Mouse (Mus musculus): ENCODE measurements around the gene Olfm1. TPM values are rescaled to one million over a fixed set of nuclear protein-coding genes. Genes with fewer than 3 reads are reported as not detected.
A peak's percentile ranks its signal among the peaks of the same experiment; 100 is the strongest.

Olfm1 gene
- polyA plus RNA-seq, 1 experiment, result 2.1 TPM

DNA sequence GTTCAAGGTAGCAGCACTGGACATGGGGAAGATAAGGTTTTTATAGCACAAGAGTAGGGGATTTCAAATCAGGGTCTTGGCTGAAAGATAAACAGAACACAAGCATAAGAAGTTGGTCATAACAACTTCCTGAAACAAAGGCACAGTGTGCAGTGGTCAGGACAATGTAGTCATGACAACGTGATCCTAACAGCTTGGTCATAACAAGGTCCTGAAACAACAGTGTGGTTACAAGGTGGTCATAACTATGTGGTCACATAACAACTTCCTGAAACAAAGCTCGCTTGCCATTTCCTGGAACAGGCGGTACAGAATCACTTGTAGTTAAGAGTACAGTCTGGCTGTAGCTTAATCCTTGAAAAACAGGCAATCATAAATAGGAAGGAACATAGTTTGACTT lies 12.7 kb upstream of the Olfm1 start:
- TF ChIP-seq CTCF (IDR thresholded peaks at IDR 0.05; ENCODE audit: control insufficient read depth, insufficient read depth, insufficient replicate concordance, low read depth, low read length) (no peak), POLR2A (IDR thresholded peaks at IDR 0.05; ENCODE audit: control insufficient read depth, low read depth, low read length) (no peak)
- Histone ChIP-seq H3K4me3 (ENCODE audit: control insufficient read depth, low read depth, low read length) (no peak overlapping the region), H3K27me3 (ENCODE audit: control insufficient read depth, insufficient read depth, low read length) (no peaks in the 10 kb centered on the region), H3K27ac (ENCODE audit: control insufficient read depth, insufficient read depth, low read depth, low read length) (no peak overlapping the region), H3K4me1 (ENCODE audit: control insufficient read depth, insufficient read depth, low read length) (no peaks in the 10 kb centered on the region), H3K36me3 (ENCODE audit: control insufficient read depth, insufficient read depth, low read length) (no peaks in the 10 kb centered on the region)

DNA sequence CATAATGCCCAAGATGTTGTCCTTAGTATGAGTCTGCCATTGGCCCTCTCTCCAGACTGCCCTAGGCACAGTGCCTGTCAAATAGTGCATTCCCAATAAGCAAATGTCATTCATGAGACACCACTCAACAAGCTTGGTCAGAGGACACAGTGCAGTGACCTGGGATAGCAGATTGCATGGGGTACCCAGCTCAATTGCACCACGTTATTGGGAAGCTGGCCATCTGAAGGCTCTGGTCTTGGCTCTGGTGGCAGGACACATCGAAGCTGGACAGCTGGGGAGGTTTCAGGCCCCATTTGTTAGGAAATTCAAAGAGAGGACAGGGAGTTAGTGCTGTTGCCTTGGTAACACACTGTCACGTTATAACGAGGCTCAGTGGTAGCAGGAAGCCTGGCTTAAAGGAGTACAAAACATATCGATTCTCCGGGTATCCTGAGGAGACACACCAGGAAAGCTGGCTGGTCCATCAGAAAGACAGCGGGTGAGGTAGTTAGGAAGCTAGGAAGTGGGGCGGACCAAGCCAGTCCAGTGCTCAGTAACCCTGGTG lies 4.3 kb upstream of the Olfm1 start:
- H3K4me3 ChIP-seq (ENCODE audit: control insufficient read depth, low read depth, low read length), result no peak overlapping the region
- no peak overlapping the region for H3K27ac ChIP-seq (ENCODE audit: control insufficient read depth, insufficient read depth, low read depth, low read length)
- TF ChIP-seq POLR2A (IDR thresholded peaks at IDR 0.05; ENCODE audit: control insufficient read depth, low read depth, low read length), result no peak
- no peak for TF ChIP-seq CTCF (IDR thresholded peaks at IDR 0.05; ENCODE audit: control insufficient read depth, insufficient read depth, insufficient replicate concordance, low read depth, low read length)
- H3K36me3 ChIP-seq (ENCODE audit: control insufficient read depth, insufficient read depth, low read length), result no peaks in the 10 kb centered on the region
- H3K4me1 ChIP-seq (ENCODE audit: control insufficient read depth, insufficient read depth, low read length), result peaks cover 3% of the 10 kb centered on the region; the same call in 1 of the 2 replicates
- H3K27me3 ChIP-seq (ENCODE audit: control insufficient read depth, insufficient read depth, low read length), result no peaks in the 10 kb centered on the region

DNA sequence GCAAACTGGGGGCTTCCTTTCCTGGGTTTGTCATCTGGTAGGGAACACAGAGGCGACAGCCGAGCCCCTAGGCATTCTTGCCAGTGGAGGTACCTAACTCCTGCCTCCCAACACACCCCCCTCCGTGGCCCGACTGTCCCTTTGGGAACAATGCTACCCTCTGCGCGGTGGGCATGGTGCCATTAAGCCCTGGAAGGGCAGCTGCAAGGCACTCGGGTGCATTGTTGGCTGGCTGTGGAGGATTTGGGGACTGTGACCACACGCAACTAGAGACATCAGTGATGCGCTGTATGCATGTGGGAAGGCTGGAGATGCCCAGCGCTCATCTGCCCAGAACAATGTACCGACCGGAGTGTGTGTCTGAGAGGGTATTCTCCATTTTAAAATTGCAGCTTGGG lies 897 bp downstream of the Olfm1 start:
- Histone ChIP-seq H3K4me1 (ENCODE audit: control insufficient read depth, insufficient read depth, low read length) (peaks cover 3% of the 10 kb centered on the region; the same call in 1 of the 2 replicates), H3K27ac (ENCODE audit: control insufficient read depth, insufficient read depth, low read depth, low read length) (no peak overlapping the region), H3K27me3 (ENCODE audit: control insufficient read depth, insufficient read depth, low read length) (no peaks in the 10 kb centered on the region), H3K4me3 (ENCODE audit: control insufficient read depth, low read depth, low read length) (no peak overlapping the region), H3K36me3 (ENCODE audit: control insufficient read depth, insufficient read depth, low read length) (no peaks in the 10 kb centered on the region)
- TF ChIP-seq CTCF (IDR thresholded peaks at IDR 0.05; ENCODE audit: control insufficient read depth, insufficient read depth, insufficient replicate concordance, low read depth, low read length) (no peak), POLR2A (IDR thresholded peaks at IDR 0.05; ENCODE audit: control insufficient read depth, low read depth, low read length) (no peak)

DNA sequence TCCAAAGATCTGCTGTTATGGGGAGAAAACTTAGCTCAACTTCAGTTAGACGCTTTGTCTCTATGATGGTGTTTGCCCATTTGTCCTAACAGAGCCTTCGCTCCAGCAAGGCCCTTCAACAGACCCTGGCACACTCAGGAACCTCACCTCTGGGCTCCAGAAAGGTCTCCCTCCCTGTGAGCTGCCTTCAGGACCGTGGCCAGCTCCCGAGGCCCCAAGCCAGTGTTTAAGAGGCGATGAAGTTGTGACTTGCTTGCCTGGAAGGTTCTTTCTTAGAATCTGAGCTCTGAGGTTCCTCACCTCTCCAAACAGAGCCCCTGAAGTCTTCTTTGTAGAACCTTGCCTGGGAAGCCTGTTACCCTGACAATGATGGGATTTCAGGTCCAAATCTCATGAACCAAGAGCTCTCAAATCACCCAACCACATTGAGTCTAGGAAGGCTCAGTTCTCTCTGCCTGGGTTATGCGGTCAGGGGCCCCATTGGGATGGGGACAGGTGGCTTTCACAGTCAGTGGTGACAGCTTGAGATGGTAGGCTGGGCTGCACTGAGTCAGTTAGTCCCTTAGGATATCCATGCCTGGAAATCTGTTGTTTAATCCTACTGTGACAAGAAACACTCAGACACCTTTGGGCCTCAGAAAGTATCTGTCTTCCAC lies 2.3 kb downstream of the Olfm1 start:
- Histone ChIP-seq H3K4me1 (ENCODE audit: control insufficient read depth, insufficient read depth, low read length) (peaks cover 3% of the 10 kb centered on the region; the same call in 1 of the 2 replicates), H3K4me3 (ENCODE audit: control insufficient read depth, low read depth, low read length) (no peak overlapping the region), H3K36me3 (ENCODE audit: control insufficient read depth, insufficient read depth, low read length) (no peaks in the 10 kb centered on the region), H3K27ac (ENCODE audit: control insufficient read depth, insufficient read depth, low read depth, low read length) (no peak overlapping the region), H3K27me3 (ENCODE audit: control insufficient read depth, insufficient read depth, low read length) (no peaks in the 10 kb centered on the region)
- TF ChIP-seq CTCF (IDR thresholded peaks at IDR 0.05; ENCODE audit: control insufficient read depth, insufficient read depth, insufficient replicate concordance, low read depth, low read length) (no peak), POLR2A (IDR thresholded peaks at IDR 0.05; ENCODE audit: control insufficient read depth, low read depth, low read length) (no peak)

DNA sequence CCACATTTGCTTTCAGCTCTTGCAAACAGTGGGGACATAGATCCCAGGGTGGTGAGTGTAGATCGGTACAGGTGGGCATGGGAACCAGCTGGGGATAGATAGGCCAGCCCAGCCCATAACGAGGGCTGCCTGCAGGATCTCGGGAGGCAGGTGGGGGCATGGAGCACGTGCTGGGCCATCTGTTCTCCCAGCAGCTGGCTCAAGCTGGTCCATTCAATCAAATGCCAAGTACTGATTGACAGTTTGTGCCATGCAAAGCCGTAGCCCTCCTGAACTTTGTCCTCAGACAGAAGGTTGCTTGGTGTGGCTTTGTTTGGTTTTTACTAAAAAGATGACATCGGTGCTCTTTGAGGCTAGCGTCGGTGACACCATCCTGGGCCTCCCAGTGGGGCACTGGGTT lies 2.9 kb downstream of the Olfm1 start:
- TF ChIP-seq CTCF (IDR thresholded peaks at IDR 0.05; ENCODE audit: control insufficient read depth, insufficient read depth, insufficient replicate concordance, low read depth, low read length) (no peak), POLR2A (IDR thresholded peaks at IDR 0.05; ENCODE audit: control insufficient read depth, low read depth, low read length) (no peak)
- no peak overlapping the region for H3K27ac ChIP-seq (ENCODE audit: control insufficient read depth, insufficient read depth, low read depth, low read length)
- H3K4me3 ChIP-seq (ENCODE audit: control insufficient read depth, low read depth, low read length), result no peak overlapping the region
- H3K27me3 ChIP-seq (ENCODE audit: control insufficient read depth, insufficient read depth, low read length), result no peaks in the 10 kb centered on the region
- no peaks in the 10 kb centered on the region for H3K36me3 ChIP-seq (ENCODE audit: control insufficient read depth, insufficient read depth, low read length)
- peaks cover 3% of the 10 kb centered on the region; the same call in 1 of the 2 replicates for H3K4me1 ChIP-seq (ENCODE audit: control insufficient read depth, insufficient read depth, low read length)

DNA sequence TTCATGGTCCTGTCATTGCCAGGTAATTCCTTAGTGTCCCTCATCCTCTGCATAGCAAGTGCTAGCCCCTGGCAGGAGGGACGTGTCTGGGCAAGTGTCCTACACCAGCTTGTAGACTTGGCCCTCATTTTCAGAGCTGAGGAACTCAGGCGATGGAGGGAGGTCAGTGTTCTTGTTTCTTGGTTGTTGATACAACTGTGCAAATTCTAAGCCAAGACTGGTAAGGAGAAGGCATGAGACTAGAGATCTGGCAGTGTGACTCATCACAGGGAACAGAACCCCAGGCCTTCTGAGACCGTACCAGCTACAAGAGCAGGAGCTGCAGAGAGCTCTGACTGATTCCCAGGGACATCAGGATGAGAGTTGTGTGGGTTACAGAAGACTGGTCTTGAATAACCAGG lies 8.6 kb downstream of the Olfm1 start:
- no peaks in the 10 kb centered on the region for H3K36me3 ChIP-seq (ENCODE audit: control insufficient read depth, insufficient read depth, low read length)
- peaks cover 16% of the 10 kb centered on the region for H3K4me1 ChIP-seq (ENCODE audit: control insufficient read depth, insufficient read depth, low read length)
- H3K27ac ChIP-seq (ENCODE audit: control insufficient read depth, insufficient read depth, low read depth, low read length), result no peak overlapping the region
- no peak overlapping the region for H3K4me3 ChIP-seq (ENCODE audit: control insufficient read depth, low read depth, low read length)
- TF ChIP-seq POLR2A (IDR thresholded peaks at IDR 0.05; ENCODE audit: control insufficient read depth, low read depth, low read length), result no peak
- no peak for TF ChIP-seq CTCF (IDR thresholded peaks at IDR 0.05; ENCODE audit: control insufficient read depth, insufficient read depth, insufficient replicate concordance, low read depth, low read length)
- no peaks in the 10 kb centered on the region for H3K27me3 ChIP-seq (ENCODE audit: control insufficient read depth, insufficient read depth, low read length)

DNA sequence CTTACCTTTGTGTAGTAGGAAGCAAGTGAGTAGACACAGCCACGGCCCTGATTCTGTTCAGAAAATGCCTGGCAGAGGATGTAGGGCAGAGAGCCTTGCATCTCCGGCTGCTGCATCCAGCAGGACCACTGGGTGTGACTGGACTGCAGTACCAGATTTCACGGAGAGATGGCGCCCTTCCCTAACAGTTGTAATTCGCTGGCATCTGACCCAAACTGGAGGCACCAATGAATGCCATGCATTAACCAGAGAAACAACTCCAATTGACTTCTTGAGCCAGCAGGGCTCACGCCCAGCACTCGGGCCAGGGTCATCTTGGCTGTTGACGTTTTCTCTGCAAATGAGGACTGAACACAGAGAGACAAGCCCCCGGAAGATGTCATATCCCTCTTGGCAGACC lies 11.4 kb downstream of the Olfm1 start:
- Histone ChIP-seq H3K36me3 (ENCODE audit: control insufficient read depth, insufficient read depth, low read length) (no peaks in the 10 kb centered on the region), H3K4me3 (ENCODE audit: control insufficient read depth, low read depth, low read length) (no peak overlapping the region)

More for the DNA sequence above, 11.4 kb downstream of the Olfm1 start:
- H3K27ac ChIP-seq (ENCODE audit: control insufficient read depth, insufficient read depth, low read depth, low read length), result no peak overlapping the region
- peaks cover 17% of the 10 kb centered on the region for H3K4me1 ChIP-seq (ENCODE audit: control insufficient read depth, insufficient read depth, low read length)
- peak; percentile 96 for TF ChIP-seq CTCF (IDR thresholded peaks at IDR 0.05; ENCODE audit: control insufficient read depth, insufficient read depth, insufficient replicate concordance, low read depth, low read length)
- no peak for TF ChIP-seq POLR2A (IDR thresholded peaks at IDR 0.05; ENCODE audit: control insufficient read depth, low read depth, low read length)
- no peaks in the 10 kb centered on the region for H3K27me3 ChIP-seq (ENCODE audit: control insufficient read depth, insufficient read depth, low read length)
